Mouse (Mus musculus): ENCODE measurements around the gene Sertad4. TPM values are rescaled to one million over a fixed set of nuclear protein-coding genes. Genes with fewer than 3 reads are reported as not detected.

Sertad4 gene
- total and polyA plus RNA-seq, 3 experiments = not detected

- Histone ChIP-seq H3K4me3 (ENCODE audit: control insufficient read depth in 1 of 2, insufficient read depth in 1 of 2, low read depth in 2 of 2, low read length in 2 of 2) (no peak overlapping the region), H3K27ac (ENCODE audit: control insufficient read depth, low read depth, low read length) (no peak overlapping the region), H3K9ac (ENCODE audit: control insufficient read depth, low read depth, low read length, poor library complexity, severe bottlenecking) (no peak overlapping the region), H3K36me3 (ENCODE audit: control insufficient read depth in 1 of 2, insufficient read depth in 2 of 2, low read length in 2 of 2) (no peaks in the 10 kb centered on the region), H3K4me1 (ENCODE audit: control insufficient read depth in 1 of 2, insufficient read depth in 2 of 2, low read length in 2 of 2) (no peaks in the 10 kb centered on the region), H3K9me3 (replicated peaks; ENCODE audit: insufficient read depth, low read length) (no peaks in the 10 kb centered on the region), H3K27me3 (ENCODE audit: control insufficient read depth in 1 of 2, insufficient read depth in 2 of 2, low read length in 2 of 2) (no peaks in the 10 kb centered on the region; a peak in 2 of 4 replicates), H3K79me2 (ENCODE audit: control insufficient read depth, insufficient read depth, low read length, poor library complexity) (no peaks in the 10 kb centered on the region)
- TF ChIP-seq HCFC1 (IDR thresholded peaks at IDR 0.05; ENCODE audit: low read depth, low read length) (no peak), NRF1 (IDR thresholded peaks at IDR 0.05; ENCODE audit: insufficient read depth, low read depth, low read length, poor library complexity, severe bottlenecking) (no peak), ZKSCAN1 (IDR thresholded peaks at IDR 0.05; ENCODE audit: low read depth, low read length) (no peak), RCOR1 (IDR thresholded peaks at IDR 0.05; ENCODE audit: low read depth, low read length) (no peak), MYC (IDR thresholded peaks at IDR 0.05; ENCODE audit: low read depth, low read length) (no peak), MXI1 (IDR thresholded peaks at IDR 0.05; ENCODE audit: low read depth, low read length) (no peak), TAL1 (IDR thresholded peaks at IDR 0.05; ENCODE audit: low read length) (no peak), ZNF384 (IDR thresholded peaks at IDR 0.05; ENCODE audit: low read depth, low read length) (no peak), UBTF (IDR thresholded peaks at IDR 0.05; ENCODE audit: borderline replicate concordance, insufficient read depth, low read depth, low read length) (no peak), ETS1 (IDR thresholded peaks at IDR 0.05; ENCODE audit: low read depth, low read length) (no peak), USF2 (IDR thresholded peaks at IDR 0.05; ENCODE audit: borderline replicate concordance in 1 of 2, insufficient read depth in 1 of 2, low read depth in 1 of 2, low read length in 2 of 2) (no peak), POLR2A (IDR thresholded peaks at IDR 0.05; ENCODE audit: control insufficient read depth in 1 of 2, insufficient read depth in 1 of 2, low read depth in 1 of 2, low read length in 2 of 2, poor library complexity in 1 of 2) (no peak)
- no peak for DNase-seq (ENCODE audit: low read depth, low spot score)
Measured at GRCm38 (mm10) chr1:192847254-192847653, 8.3 kb downstream of the Sertad4 start.

- H3K79me2 ChIP-seq (ENCODE audit: control insufficient read depth, insufficient read depth, low read length, poor library complexity) = no peaks in the 10 kb centered on the region
- no peaks in the 10 kb centered on the region for H3K36me3 ChIP-seq (ENCODE audit: control insufficient read depth in 1 of 2, insufficient read depth in 2 of 2, low read length in 2 of 2)
- no peak overlapping the region for H3K27ac ChIP-seq (ENCODE audit: control insufficient read depth, low read depth, low read length)
- H3K9ac ChIP-seq (ENCODE audit: control insufficient read depth, low read depth, low read length, poor library complexity, severe bottlenecking) = no peak overlapping the region
- H3K9me3 ChIP-seq (replicated peaks; ENCODE audit: insufficient read depth, low read length) = no peaks in the 10 kb centered on the region
- no peaks in the 10 kb centered on the region for H3K4me1 ChIP-seq (ENCODE audit: control insufficient read depth in 1 of 2, insufficient read depth in 2 of 2, low read length in 2 of 2)
- H3K4me3 ChIP-seq (ENCODE audit: control insufficient read depth in 1 of 2, insufficient read depth in 1 of 2, low read depth in 2 of 2, low read length in 2 of 2) = no peak overlapping the region
- no peak for DNase-seq (ENCODE audit: low read depth, low spot score)
- peaks cover 3 to 4% of the 10 kb centered on the region in 2 experiments; a peak in 3 of 4 replicates for H3K27me3 ChIP-seq (ENCODE audit: control insufficient read depth in 1 of 2, insufficient read depth in 2 of 2, low read length in 2 of 2)
- no peak for TF ChIP-seq E2F4 (IDR thresholded peaks at IDR 0.05; ENCODE audit: borderline replicate concordance, low read depth, low read length)
- no peak for TF ChIP-seq TCF12 (IDR thresholded peaks at IDR 0.05; ENCODE audit: low read depth, low read length)
- TF ChIP-seq POLR2A (IDR thresholded peaks at IDR 0.05; ENCODE audit: control insufficient read depth in 1 of 2, insufficient read depth in 1 of 2, low read depth in 1 of 2, low read length in 2 of 2, poor library complexity in 1 of 2) = no peak
- TF ChIP-seq TAL1 (IDR thresholded peaks at IDR 0.05; ENCODE audit: low read length) = no peak
- no peak for TF ChIP-seq MAX (IDR thresholded peaks at IDR 0.05; ENCODE audit: low read length)
- no peak for TF ChIP-seq MYC (IDR thresholded peaks at IDR 0.05; ENCODE audit: low read depth, low read length)
- TF ChIP-seq POLR2AphosphoS5 (IDR thresholded peaks at IDR 0.05; ENCODE audit: borderline replicate concordance, low read depth, low read length) = no peak
- TF ChIP-seq UBTF (IDR thresholded peaks at IDR 0.05; ENCODE audit: borderline replicate concordance, insufficient read depth, low read depth, low read length) = no peak
- TF ChIP-seq ZC3H11A (IDR thresholded peaks at IDR 0.05; ENCODE audit: low read depth, low read length) = no peak
- TF ChIP-seq MXI1 (IDR thresholded peaks at IDR 0.05; ENCODE audit: low read depth, low read length) = no peak
- no peak for TF ChIP-seq NELFE (IDR thresholded peaks at IDR 0.05; ENCODE audit: low read depth, low read length)
- TF ChIP-seq POLR2AphosphoS2 (IDR thresholded peaks at IDR 0.05; ENCODE audit: low read length) = no peak
- no peak for TF ChIP-seq NRF1 (IDR thresholded peaks at IDR 0.05; ENCODE audit: insufficient read depth, low read depth, low read length, poor library complexity, severe bottlenecking)
- no peak for TF ChIP-seq RCOR1 (IDR thresholded peaks at IDR 0.05; ENCODE audit: low read depth, low read length)
- no peak for TF ChIP-seq TBP (IDR thresholded peaks at IDR 0.05; ENCODE audit: low read depth, low read length)
- no peak for TF ChIP-seq SIN3A (IDR thresholded peaks at IDR 0.05; ENCODE audit: low read length)
- no peak for TF ChIP-seq KAT2A (conservative IDR thresholded peaks at IDR 0.05; ENCODE audit: low read depth, low read length)
- no peak for TF ChIP-seq GATA1 (IDR thresholded peaks at IDR 0.05; ENCODE audit: low read depth, low read length)
- TF ChIP-seq MAZ (IDR thresholded peaks at IDR 0.05; ENCODE audit: low read depth, low read length) = no peak
- TF ChIP-seq ETS1 (IDR thresholded peaks at IDR 0.05; ENCODE audit: low read depth, low read length) = no peak
Measured at GRCm38 (mm10) chr1:192841094-192841813, 14.3 kb downstream of the Sertad4 start.
